Mouse (Mus musculus): Measurements from ENCODE around the gene Ccdc162.

GRCm38 (mm10) chr10:41757226-41757625 is 40.8 kb upstream of the Ccdc162 start:
- no peak for TF ChIP-seq EP300 (IDR thresholded peaks at IDR 0.05)
- no peak for TF ChIP-seq CTCF (IDR thresholded peaks at IDR 0.05)

All from lung, postnatal 0 days (tissue).